Mouse (Mus musculus): ENCODE results near the gene Pnpla2.

Pnpla2 gene

DNA sequence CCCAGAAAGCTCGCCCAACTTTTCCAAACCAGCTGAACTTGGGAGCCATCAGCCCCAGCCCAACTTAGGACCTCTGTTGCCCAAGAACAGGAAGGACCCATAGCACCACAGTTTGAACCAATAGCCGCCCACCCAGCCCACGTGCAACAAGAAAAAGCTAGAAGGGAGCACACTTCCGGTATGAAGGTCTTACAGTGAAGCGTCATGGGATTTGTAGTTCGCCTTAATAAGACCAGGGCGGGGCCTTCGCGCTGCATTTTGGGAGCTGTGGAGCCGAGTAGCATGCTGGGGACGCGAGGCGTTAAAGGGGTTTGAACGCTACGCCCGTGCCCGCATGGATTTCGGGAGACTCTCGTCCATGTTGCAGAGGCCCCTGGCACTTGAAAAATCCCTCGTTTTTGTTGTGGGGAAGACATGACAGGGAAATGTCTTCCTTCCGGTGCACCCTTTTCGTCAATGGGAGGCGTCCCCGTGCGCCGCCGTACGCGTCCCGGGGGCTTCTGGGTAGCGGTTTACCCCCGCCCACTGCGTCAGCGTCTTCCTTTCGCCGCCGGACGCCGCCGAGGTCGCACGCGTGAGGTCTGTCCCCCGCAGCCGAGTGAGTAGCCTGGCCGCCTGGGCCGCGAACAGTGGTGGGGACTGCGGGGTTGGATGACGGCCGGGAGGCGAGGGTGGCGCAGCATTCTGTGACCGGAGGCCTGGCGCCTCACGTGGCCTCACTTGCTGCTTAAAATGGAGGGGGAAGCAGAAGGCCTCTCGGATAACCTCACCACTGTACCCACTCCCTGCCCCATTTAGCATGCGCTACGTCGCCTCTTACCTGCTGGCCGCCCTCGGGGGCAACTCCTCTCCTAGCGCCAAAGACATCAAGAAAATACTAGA lies 7.6 kb upstream of the Pnpla2 start, which contains the start of gene Rplp2:
Gene Rplp2 (plus strand): TSS at position 261 of the 882 bp plus-strand sequence.
- peak; percentile 96 for DNase-seq (ENCODE audit: low spot score)

DNA sequence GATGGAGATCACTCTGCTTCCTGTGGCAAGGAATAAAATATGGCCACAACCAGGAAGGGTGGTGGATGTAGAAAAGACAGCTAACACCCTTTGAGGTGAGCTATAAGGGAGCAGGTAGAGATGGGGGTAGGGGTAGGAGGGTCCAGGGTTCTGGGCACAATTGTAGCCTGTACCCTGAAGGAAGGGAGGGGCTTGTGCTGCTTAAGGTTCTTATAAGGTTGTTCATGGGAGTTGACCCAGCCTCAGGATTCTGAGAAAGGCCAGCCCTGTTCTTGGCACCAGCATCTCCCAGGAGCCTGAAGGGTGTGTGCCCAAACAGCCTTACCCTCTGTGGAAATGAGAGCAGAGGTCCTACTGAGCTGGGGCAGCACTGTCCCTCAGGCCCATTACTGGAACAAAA lies 3.1 kb upstream of the Pnpla2 start:
- DNase-seq (ENCODE audit: low spot score), result no peak

DNA sequence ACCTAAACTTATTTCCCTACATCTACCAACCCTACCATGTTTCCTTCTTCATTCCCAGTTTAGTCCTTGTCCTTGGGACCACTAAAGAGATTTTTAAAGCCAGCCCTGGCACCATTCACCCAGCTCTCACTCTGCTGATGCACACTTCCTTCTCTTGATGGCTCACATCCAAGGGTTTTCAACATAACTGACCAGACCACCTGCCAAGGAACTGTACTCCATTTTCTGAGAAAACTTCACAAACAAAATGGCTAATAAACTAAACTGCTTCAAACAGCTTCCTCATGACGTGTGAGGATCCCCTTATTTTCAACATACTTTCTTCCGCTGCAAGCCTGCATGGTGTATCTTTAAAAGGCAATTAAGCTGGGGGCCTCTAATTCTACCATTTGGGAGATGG lies 1.4 kb upstream of the Pnpla2 start:
- DNase-seq (ENCODE audit: low spot score), result no peak

DNA sequence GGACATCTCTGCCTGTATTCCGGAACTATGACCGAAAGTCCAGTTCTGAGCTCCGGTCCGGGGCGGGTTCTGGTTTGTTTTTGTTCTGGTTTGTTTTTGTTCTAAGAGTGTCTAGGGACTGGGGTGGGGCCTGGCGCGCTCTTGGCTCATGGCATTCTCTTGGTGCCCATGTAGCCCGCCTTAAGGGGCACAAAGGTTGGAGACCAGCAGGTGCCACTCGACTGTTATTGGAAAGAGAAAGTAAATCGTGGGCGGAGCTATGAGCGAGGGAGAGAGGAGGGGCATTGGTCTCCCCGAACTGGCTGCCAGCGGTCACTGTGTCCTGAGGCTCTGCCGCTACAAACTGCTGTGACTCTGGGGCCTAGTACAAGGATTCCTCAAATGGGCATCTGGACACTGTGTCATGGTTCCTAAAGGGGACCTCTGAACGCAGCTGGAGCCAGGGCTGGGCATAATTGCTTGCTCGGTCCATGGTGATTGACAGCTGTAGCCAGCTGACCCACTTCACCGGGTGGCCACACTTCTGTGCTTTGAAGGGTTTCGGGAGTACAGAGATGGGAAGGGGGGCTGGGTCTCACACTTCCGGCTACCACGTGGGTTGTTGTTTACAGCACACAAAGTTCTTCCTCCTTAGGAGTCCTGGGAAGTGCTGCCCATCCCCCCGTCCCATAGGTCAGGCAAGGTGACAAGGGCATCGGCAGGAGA lies 764 bp downstream of the Pnpla2 start:
- DNase-seq (ENCODE audit: low spot score), result peak; percentile 78

DNA sequence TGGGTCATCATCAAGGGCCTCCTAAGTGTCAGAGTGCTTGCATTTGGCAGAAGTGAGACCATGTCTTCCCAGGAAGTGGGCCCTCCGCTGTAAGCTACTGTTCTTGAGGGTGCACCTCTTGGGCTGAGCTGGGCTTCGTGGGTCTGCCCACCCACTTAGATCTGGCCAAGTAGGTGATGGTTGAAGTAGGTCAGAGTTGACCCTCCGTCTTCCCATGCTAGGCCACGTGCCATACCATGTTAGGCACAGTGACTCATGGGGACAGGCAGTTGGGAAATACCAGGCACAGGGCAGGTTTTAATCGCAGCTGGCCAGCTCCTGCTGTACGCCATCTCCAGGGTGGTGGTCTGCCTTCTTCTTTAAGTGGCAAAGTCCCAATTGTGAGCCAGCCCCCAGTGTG lies 1.7 kb downstream of the Pnpla2 start:
- no peak for DNase-seq (ENCODE audit: low spot score)

DNA sequence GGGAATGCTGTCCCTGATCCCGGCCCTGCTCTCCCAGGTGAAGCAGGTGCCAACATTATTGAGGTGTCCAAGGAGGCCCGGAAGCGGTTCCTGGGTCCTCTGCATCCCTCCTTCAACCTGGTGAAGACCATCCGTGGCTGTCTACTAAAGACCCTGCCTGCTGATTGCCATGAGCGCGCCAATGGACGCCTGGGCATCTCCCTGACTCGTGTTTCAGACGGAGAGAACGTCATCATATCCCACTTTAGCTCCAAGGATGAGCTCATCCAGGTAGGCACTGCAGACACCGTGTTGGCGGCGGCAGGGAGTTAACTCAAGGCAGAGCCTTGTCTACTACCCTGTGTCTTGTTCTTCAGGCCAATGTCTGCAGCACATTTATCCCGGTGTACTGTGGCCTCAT lies 2.2 kb downstream of the Pnpla2 start:
- DNase-seq (ENCODE audit: low spot score), result no peak

DNA sequence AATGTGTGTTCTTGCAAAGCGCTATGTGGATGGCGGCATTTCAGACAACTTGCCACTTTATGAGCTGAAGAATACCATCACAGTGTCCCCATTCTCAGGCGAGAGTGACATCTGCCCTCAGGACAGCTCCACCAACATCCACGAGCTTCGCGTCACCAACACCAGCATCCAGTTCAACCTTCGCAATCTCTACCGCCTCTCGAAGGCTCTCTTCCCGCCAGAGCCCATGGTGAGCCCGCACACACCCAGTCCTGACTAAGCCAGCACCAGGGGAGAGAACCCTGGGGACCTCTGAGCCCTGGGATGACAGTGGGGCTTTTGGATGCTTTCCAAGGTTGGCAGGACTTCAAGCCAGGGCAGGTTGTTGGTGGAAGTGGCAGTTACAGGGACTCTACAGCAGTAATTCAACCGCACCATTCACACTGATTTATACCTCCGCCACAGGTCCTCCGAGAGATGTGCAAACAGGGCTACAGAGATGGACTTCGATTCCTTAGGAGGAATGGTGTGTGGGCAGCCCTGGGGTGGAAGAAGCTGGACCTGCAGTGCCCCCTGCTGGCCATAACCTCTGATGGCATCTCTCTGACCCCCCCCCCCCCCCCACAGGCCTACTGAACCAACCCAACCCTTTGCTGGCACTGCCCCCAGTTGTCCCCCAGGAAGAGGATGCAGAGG lies 3.1 kb downstream of the Pnpla2 start:
- DNase-seq (ENCODE audit: low spot score), result peak; percentile 63

DNA sequence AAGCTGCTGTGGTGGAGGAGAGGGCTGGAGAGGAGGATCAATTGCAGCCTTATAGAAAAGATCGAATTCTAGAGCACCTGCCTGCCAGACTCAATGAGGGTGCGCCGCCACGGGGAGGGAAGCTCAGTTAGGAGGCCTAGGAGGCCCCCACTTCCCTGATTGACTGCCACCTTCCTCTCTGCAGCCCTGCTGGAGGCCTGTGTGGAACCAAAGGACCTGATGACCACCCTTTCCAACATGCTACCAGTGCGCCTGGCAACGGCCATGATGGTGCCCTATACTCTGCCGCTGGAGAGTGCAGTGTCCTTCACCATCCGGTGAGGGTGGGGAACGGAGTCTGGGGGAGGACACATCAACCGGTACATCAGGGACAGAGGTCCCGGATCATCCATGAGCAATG lies 3.7 kb downstream of the Pnpla2 start:
- no peak for DNase-seq (ENCODE audit: low spot score)

DNA sequence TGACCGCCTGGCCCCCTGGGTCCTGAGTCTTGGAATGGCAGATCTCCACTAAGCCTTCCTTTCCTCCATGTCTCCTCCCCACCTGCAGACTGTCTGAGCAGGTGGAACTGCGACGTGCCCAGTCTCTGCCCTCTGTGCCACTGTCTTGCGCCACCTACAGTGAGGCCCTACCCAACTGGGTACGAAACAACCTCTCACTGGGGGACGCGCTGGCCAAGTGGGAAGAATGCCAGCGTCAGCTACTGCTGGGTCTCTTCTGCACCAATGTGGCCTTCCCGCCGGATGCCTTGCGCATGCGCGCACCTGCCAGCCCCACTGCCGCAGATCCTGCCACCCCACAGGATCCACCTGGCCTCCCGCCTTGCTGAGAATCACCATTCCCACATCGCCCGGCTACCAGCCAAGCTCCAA lies 4.3 kb downstream of the Pnpla2 start:
- no peak for DNase-seq (ENCODE audit: low spot score)

DNA sequence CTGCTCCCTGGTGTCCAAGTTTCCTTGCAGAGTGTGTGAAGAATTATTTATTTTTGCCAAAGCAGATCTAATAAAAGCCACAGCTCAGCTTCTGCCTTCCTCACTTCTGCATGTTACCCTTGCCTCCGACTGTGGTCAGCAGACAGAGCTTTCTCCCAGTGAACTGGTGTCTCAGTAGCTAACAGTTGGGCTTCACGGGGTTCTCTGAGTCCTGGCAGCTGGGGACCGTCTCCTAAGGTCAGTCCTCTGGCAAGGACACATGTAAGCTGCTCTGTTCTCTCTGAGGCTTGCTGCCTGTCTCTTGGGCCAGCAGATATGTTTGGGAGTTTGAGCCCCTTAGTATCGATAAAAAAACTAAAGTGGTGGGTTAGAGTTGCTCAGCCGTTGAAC lies 5.0 kb downstream of the Pnpla2 start:
- no peak for DNase-seq (ENCODE audit: low spot score)

DNA sequence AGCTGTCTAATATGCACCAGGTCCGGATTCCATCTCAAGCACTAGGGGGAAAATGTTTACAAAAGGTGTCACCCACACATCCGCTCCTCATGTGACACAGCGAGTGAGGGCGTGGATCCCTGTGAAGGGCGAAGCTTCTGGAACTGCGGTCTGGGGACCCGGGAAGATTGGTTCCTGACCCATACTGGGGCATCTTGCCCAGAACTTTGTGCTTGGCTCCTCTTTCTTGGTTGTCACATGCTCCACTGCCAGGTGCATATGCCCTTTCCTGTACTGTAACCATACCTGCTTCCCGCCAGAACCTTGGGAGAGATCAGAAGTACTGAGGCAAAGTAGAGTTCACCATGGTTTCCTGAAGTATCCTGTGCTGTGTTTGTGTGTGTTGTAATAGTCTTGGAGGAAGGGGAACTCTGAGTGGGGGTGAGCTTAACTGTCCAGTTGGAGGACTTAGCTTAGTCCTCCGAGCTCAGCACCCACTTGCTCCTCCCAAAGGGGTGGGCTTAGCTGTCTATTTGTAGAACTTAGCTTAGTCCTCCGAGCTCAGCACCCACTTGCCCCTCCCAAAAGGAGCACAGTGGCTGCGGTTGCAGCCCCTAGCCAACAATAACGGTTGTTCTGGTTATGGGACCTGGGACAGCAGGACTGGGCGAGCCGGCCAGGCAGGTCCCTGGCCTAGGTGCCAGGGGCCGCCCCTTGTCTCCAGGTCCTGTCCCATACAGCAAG lies 5.6 kb downstream of the Pnpla2 start, which contains the start of gene Cracr2b:
Gene Cracr2b (plus strand): TSS at position 704 of the 723 bp plus-strand sequence.
- DNase-seq (ENCODE audit: low spot score), result no peak

DNA sequence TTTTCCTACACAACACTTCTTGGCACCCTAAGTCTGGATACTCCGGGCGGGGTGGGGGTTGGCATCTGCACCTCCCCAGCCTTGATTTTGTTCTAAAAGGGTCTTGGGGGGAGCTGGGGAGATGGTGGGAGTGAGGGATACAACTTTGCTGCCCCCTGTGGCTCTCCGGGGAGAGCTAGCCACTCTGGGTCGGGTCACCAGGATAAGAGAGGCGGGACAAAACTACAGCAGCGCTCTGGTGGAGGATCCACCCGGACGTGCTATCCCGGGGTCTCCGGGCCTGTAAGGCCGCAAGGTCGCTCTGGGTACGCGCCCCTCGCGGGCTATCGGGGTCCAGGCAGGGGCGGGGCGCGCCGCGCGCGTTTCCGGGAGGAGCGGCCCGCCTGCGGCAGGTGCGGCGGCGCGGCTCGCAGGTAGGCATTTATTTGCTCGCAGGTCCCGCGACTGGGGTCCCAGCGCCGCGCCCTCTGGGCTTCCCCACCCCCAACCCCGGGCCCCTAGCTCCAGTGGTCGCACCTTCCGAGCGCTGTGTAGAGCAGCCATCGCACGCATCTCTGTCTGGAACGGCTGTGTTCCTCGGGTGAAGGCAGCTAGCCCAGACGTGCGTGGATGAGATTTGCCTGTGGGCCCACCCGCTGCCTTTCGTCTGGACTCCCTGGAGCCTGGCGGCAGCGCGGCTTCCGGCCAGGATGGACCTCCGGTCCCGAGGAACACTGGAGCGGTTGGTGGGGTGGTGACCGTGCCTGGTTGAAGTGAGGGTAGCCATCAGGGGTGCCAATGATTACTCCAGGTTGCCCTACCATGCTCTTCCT lies 6.7 kb downstream of the Pnpla2 start:
- no peak for DNase-seq (ENCODE audit: low spot score)

DNA sequence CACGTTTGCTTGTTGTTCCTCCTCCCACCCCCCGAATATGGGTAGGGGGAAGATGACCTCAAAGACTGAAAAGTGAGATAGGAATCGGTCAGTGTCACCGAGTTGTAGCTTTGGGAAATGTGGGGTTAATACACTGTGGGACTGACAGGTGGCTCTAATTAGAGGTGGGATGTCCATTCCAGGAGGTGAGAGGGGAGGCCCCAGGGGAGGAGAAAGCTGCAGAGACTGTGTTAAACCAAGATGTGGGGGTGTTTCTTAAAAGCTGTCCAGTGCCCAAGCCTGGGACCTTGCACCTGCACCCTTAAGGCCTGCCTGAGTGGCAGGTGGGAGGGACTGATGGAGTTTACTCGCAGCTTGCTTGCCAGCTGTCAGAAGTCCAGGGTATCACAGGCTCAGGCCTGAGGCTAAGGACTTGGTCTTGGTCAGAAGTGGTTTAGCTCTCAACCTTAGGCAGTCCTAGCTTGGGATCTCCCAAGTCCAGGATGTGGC lies 7.4 kb downstream of the Pnpla2 start:
- DNase-seq (ENCODE audit: low spot score), result no peak

DNA sequence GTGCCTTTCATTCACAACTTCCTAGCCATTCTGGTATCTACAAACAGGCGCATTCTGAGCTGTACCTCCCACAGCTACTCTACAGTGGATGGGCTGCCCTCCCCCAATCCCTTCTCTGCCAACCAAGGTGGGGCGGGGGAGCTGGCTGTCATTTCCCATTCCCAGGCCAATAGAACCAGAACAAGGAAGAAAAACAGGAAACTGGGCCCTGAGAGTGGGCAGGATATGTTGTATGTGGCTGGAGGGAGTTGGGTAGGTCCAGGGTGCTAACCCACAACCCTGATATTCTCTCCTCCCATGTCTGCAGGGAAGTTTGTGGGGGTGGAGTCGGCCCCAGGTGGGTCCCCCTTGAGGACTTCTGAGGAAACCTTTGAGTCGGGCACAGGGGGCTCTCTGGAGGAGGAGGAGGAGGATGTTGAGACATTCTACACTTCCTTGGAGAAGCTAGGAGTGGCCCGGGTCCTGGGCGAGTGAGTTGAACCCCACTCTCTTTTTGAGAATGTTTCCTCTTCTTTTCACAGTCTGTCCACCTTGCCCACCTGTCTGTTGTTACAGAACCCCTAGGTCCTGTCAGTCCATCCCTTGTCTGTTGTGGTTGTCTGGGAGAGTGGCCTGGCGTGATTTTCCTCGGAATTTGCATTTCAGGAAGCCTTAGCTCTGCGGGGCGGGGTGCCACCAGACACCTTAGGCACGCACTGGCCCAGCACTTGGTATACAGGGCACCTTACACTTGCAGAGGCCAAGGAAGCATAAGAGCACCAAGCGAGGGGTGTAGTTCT lies 9.0 kb downstream of the Pnpla2 start:
- DNase-seq (ENCODE audit: low spot score), result no peak

DNA sequence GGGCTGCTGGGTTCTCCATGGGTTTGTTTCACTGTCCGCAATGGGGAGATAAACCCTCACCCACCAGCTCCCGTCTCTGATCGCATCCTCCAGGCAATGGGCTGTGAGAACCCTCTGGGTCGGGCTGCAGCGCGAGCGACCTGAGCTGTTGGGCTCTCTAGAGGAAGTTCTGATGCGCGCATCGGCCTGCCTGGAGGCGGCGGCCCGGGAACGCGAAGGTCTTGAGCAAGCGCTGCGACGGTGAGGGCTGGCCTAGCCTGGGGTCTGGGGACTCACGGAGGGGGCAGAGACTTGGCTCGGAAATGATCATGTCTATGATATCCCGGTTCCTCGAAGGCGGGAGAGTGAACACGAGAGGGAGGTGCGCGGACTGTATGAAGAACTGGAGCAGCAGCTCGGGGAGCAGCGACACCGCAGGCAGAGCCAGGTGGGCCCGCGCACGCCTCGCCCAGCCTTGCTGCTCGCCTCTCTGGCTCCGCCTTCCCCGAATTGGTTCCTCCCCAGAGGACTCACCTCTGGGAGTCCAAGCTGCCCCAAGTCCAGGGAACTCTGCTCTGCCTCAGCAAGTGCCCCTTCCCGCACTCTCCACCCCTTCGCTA lies 9.7 kb downstream of the Pnpla2 start:
- DNase-seq (ENCODE audit: low spot score), result no peak

DNA sequence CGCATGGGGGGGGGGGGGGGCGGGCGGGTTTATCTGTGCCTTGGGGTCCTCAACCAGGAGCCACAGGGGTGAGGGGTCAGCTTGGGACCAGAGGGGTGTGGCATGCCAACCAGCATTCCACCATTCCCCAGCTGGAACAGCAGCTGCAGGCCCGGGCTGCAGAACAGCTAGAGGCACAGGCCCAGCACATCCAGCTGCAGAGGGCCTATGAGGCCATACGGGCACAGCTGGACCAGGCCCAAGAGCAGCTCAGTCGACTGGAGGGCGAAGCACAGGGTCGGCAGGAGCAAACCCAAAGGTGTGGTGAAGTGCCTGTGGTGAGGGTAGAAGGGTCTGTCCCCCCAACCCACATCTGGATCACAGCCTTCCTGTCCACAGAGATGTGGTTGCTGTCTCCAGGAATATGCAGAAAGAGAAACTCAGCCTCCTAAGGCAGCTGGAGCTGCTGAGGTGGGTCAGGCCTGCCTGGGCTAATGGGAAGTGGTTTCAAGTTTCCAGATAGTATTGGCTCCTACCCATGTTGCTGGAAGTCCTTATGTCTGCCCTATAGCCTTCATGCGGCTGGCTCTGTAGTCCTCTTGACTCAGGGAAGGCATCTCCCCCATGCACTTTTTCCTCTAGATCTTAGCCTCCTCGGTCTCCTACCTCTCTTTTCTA lies 10.5 kb downstream of the Pnpla2 start:
- DNase-seq (ENCODE audit: low spot score), result no peak

DNA sequence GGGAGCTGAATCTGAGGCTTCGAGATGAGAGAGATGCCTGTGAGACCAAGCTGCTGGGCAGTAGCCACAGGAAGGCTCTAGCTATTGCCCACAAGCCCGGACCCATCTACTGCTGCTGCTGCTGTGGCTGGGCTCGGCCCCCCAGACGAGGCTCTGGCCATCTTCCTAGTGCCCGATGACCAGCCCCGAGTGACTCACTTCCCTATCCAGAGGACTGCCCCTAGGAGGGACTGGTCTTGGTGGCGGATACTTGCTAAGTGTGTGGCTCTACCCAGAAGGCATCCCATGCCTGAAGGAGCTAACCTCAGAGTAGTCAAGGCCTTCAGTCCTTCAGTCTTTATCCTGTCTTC lies 11.0 kb downstream of the Pnpla2 start:
- no peak for DNase-seq (ENCODE audit: low spot score)

DNA sequence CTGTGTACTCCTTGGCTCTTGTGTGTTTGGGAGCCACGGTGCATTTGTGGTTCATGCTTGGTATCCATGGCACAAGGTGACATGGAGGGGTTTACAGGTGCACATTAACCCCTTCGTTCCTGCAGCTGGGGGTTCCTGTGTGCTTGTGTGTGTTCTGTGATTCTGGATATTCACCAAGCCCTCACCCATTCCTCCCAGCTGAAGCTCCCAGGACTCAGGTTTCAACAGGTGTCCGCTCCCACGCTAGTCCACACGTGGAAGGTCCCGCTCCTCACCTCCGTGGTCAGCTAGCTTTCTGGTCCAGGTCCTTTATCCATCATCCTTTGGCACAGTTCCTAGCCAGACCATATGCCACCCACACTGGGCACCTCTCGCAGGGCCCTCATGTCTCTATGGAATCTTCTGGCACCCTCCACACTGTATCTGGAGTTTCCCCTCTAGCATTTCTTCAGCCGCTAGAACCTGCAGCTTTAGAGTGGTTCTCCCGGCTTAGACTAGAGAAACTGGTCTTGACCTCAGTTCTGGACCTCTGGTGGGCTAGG lies 11.7 kb downstream of the Pnpla2 start:
- DNase-seq (ENCODE audit: low spot score), result no peak
